In the genomic region with DNA sequence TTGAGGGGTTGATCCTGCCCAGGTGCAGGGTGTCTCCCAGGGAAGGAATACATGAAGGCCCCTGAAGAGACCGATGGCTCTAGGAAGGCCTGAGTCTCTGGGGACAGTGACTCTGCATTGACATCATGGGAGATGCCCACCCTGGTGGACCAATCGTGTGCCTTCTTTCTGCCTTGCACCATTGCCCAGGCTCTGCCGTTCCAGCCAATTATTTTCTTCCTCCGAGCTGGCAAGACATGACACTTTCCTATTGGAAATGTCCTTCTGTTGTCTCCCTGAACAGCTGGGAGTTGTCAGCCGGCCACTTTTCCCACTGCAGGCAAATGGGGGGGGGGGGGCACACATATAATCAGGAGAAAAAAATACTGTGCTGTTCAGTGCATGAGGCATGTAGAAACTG, we compare ENCODE assay signal across 16 mouse cellular contexts. TPM values are rescaled to one million over a fixed set of nuclear protein-coding genes. Genes with fewer than 3 reads are reported as not detected.
DNase-seq lines count a peak whose midpoint lies in the region; ATAC-seq and TF ChIP-seq lines count a peak whose summit lies in the region.
"Had no signal": no experiment of that assay in that cellular context is flagged by ENCODE, and none has a peak within 500 bp of the region (broad histone marks: within the 10 kb centered on the region; RNA-seq: fewer than 3 reads in every experiment).

No protein-coding gene starts in this region.

- intact Hi-C loops in heart, postnatal 25 days (cut with DNase I) = no loop called here
- intact Hi-C loops in left cerebral cortex, postnatal 4 days (cut with DNase I) = no loop called here
- intact Hi-C loops in left cerebral cortex, postnatal 25 days (cut with DNase I) = no loop called here

- 0 out of 2 replicates have a peak, but pooled peaks have one; percentile 4 for ATAC-seq in heart, postnatal 0 days (ENCODE audit: insufficient read depth, low read depth)
- ATAC-seq in forebrain, embryonic 16.5 days = peak; percentile 62
- ATAC-seq in inflammation-experienced regulatory T-cells, adult 6 months = no peak
- ATAC-seq: intestine, embryonic 16.5 days; midbrain, embryonic 16.5 days had no signal

- no peaks in the 10 kb centered on the region for H3K4me1 ChIP-seq in heart, postnatal 0 days (ENCODE audit: control insufficient read depth, insufficient read depth)
- peaks cover 6% of the 10 kb centered on the region for H3K4me1 ChIP-seq in forebrain, embryonic 16.5 days (replicated peaks; ENCODE audit: control insufficient read depth, insufficient read depth, low read length)
- H3K4me1 ChIP-seq: embryonic facial prominence, embryonic 12.5 days had no signal

- H3K27me3 ChIP-seq in heart, postnatal 0 days (ENCODE audit: control insufficient read depth, insufficient read depth, low read length) = no peaks in the 10 kb centered on the region
- no peaks in the 10 kb centered on the region for H3K27me3 ChIP-seq in forebrain, embryonic 16.5 days (replicated peaks; ENCODE audit: control insufficient read depth, insufficient read depth, low read length)
- H3K27me3 ChIP-seq: embryonic facial prominence, embryonic 12.5 days had no signal

- H3K27ac ChIP-seq in heart, postnatal 0 days (ENCODE audit: low read depth) = no peak overlapping the region
- H3K27ac ChIP-seq in forebrain, embryonic 16.5 days (ENCODE audit: low read length) = no peak overlapping the region
- H3K27ac ChIP-seq: embryonic facial prominence, embryonic 12.5 days had no signal

- H3K4me3 ChIP-seq in heart, postnatal 0 days (ENCODE audit: low read depth, low read length) = no peak overlapping the region
- no peak overlapping the region for H3K4me3 ChIP-seq in forebrain, embryonic 16.5 days (replicated peaks; ENCODE audit: low read length)
- H3K4me3 ChIP-seq: embryonic facial prominence, embryonic 12.5 days had no signal

- H3K36me3 ChIP-seq in heart, postnatal 0 days (replicated peaks; ENCODE audit: control insufficient read depth, insufficient read depth, low read length) = no peaks in the 10 kb centered on the region
- H3K36me3 ChIP-seq in forebrain, embryonic 16.5 days (ENCODE audit: control insufficient read depth, insufficient read depth) = no peaks in the 10 kb centered on the region
- H3K36me3 ChIP-seq: embryonic facial prominence, embryonic 12.5 days; G1E had no signal

- H3K4me2 ChIP-seq in heart, postnatal 0 days (ENCODE audit: low read depth, low read length) = no peak overlapping the region
- no peak overlapping the region for H3K4me2 ChIP-seq in forebrain, embryonic 16.5 days (ENCODE audit: low read length)
- H3K4me2 ChIP-seq: embryonic facial prominence, embryonic 12.5 days; liver, embryonic 11.5 days had no signal

- no peak for TF ChIP-seq CTCF in heart, postnatal 0 days (IDR thresholded peaks at IDR 0.05; ENCODE audit: low read depth)

- DNase-seq in heart, postnatal 0 days (ENCODE audit: low spot score) = no peak
- DNase-seq in heart, postnatal 25 days (ENCODE audit: low spot score) = no peak
- peak; percentile 72 for DNase-seq in left cerebral cortex, postnatal 4 days
- no peak for DNase-seq in left cerebral cortex, postnatal 25 days (ENCODE audit: low spot score in 2 of 2)
- DNase-seq in lung, postnatal 14 days = peak; percentile 41
- DNase-seq in frontal cortex, postnatal 36 days (ENCODE audit: low spot score in 2 of 2) = no peak
- DNase-seq: adrenal gland, postnatal 25 days; gastrocnemius, postnatal 36 days; layer of hippocampus, adult 9-11 months had no signal

- WGBS in heart, postnatal 0 days = 68% methylated on average over 5 of the region's 5 CpGs
- WGBS in forebrain, embryonic 16.5 days = 44% methylated on average over 5 of the region's 5 CpGs

- H3K9ac ChIP-seq in heart, postnatal 0 days (replicated peaks; ENCODE audit: low read depth, low read length) = no peak overlapping the region
- H3K9ac ChIP-seq in forebrain, embryonic 16.5 days (replicated peaks; ENCODE audit: low read depth, low read length) = no peak overlapping the region
- H3K9ac ChIP-seq: embryonic facial prominence, embryonic 12.5 days had no signal

- H3K9me3 ChIP-seq in heart, postnatal 0 days (replicated peaks; ENCODE audit: control insufficient read depth, low read length) = no peaks in the 10 kb centered on the region
- H3K9me3 ChIP-seq in forebrain, embryonic 16.5 days (ENCODE audit: control insufficient read depth, low read length) = no peaks in the 10 kb centered on the region
- H3K9me3 ChIP-seq: embryonic facial prominence, embryonic 12.5 days; G1E had no signal

- TF ChIP-seq EP300 in heart, postnatal 0 days (IDR thresholded peaks at IDR 0.05; ENCODE audit: low read depth) = no peak

RNA-seq across cellular contexts. Expression of a gene that starts 43.0 kb away (rescaled TPM):
- total RNA-seq in heart, postnatal 0 days (2014; rRNA removed; ENCODE audit: low replicate concordance) = 20.3 and 42.6 TPM in 2 replicates
- 69.3 and 72.5 TPM in 2 replicates for polyA plus RNA-seq in heart, postnatal 0 days (2015; fragmentation: Nextera tagmentation; extraction: Ambion mirVana)
- total RNA-seq in heart, postnatal 25 days (2021) = 10 to 100 TPM; 57.2 to 60.6 TPM
- 10 to 100 TPM; 27.3 to 28.3 TPM for total RNA-seq in left cerebral cortex, postnatal 4 days (2021)
- 10 to 100 TPM; 38.2 to 43.9 TPM for total RNA-seq in left cerebral cortex, postnatal 25 days (2021)
- polyA plus RNA-seq in forebrain, embryonic 16.5 days (2015; fragmentation: Nextera tagmentation; extraction: Ambion mirVana) = 35.1 and 46.0 TPM in 2 replicates
- polyA plus RNA-seq in inflammation-experienced regulatory T-cells, adult 6 months (2017; shearing (Covaris generic)) = 1 to 10 TPM; 4.3 to 6.7 (median 5.3) TPM

Comparison
In these comparisons a context has a peak if more than half of its experiments do, and no peak if none do; other contexts are left out.
1. DNase-seq: peak in left cerebral cortex, postnatal 4 days (single experiment) and lung, postnatal 14 days (single experiment); none in heart, postnatal 0 days (single experiment), heart, postnatal 25 days (single experiment), left cerebral cortex, postnatal 25 days (0 of 2) and frontal cortex, postnatal 36 days (0 of 2).